Mouse (Mus musculus): Measurements from ENCODE around the gene Iffo2. TPM values are rescaled to one million over a fixed set of nuclear protein-coding genes. Genes with fewer than 3 reads are reported as not detected.

The Iffo2 gene
- total RNA-seq, 2 experiments from 2014 or later = 15.7 to 17.5 TPM

DNA sequence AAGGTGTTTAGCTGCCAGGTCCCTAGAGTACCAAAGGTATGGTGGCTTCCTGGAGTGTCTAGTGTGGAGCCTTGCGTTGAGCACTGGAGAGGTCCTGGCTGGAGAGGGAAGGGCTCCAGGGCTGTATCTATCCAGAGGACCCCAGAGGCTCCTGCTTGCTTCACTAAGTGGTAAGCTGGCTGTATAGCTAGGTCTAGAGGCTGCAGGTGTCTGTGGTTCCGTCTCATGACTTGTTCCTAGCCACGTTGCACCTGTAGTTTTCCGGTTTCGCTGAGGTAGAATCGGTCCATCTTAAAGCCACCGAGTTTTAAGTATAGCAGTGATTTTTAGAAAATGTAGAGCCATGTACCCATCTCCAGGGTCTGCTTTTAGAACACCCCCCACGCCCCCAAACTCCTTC, 48.0 kb downstream of the Iffo2 start:
- TF ChIP-seq CTCF (conservative IDR thresholded peaks at IDR 0.05) = no peak

DNA sequence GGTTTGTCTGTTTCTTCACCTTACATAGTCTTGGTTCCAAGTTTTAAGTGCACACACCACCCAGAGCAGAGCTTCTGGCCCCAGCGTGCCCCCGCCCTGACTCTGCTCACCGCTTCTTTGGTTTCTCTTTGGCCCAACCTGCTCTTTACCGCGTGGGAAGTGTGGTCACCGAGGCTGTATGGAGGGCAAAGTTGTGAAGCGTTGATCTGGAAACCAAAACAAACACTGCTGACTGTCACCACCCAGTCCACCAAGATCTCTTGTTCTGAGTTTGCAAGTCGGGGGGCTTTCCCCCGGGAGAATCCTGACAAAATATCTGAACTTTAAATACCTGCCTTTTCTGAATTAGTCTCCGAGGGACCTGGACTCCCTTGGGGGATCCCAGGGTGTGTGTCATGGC, 48.7 kb downstream of the Iffo2 start:
- no peak for DNase-seq (ENCODE audit: low spot score in 2 of 2)
- Histone ChIP-seq H3K27ac (no peak overlapping the region), H3K4me3 (no peak overlapping the region)
- no peak for TF ChIP-seq CTCF (conservative IDR thresholded peaks at IDR 0.05)

More for the DNA sequence above, 48.0 kb downstream of the Iffo2 start:
- no peak for DNase-seq (ENCODE audit: low spot score in 2 of 2)
- no peak overlapping the region for H3K4me3 ChIP-seq
- no peak overlapping the region for H3K27ac ChIP-seq

DNA sequence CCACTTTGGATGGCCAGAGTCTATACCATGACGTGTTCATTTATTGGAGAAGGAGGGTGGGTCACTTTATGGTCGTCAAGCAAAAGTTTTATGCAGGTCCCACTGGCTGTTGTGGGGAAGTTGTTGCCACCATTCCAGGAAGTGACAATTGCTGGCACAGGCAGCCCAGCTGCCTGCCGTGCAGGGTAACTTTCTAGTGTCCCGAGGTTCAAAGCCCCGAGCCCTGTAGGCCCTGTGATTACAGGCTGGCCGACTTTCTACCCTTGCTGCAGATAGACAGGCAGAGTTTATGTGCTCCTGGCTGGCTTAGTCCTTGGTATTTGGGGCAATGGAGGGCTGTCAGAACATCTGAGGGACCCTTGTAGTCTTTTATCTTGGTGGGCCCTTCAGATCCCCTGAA, 49.1 kb downstream of the Iffo2 start:
- TF ChIP-seq CTCF (conservative IDR thresholded peaks at IDR 0.05) = no peak
- Histone ChIP-seq H3K27ac (no peak overlapping the region), H3K4me3 (no peak overlapping the region)

DNA sequence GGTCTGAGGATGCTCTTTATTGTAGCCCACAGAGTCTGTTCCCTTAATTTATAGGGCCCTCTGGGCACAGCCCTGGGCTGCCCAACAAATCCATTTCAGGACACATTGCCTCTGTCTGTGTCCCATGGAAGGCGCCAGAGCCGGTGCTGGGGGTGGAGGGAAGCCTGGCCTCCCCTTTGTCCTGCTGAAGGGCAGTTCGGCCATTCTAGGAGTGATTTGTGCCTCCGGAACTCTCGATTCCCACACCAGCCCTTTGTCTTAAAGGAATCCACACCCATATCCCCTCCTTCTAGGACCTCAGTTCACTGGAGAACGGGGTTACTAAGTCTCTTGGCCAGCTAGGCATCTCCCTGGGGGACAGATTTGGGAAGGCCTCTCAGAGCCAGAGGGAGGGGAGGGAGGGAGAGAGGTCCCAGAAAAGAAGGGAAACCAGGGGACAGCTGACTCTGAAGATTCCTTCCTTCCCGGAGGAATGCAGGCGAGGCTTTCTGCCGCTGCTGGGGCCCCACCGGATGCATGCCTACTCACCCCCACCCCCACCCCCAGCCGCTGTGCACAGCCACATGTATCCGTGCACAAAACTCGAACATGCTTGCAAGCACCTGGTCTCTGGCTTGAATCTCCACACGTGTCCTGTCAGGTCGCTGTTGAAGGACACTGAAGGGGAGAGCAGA, 50.5 kb downstream of the Iffo2 start:
- H3K4me3 ChIP-seq = peak overlapping the region; percentile 33
- H3K27ac ChIP-seq = peak overlapping the region; percentile 52
- no peak for TF ChIP-seq CTCF (conservative IDR thresholded peaks at IDR 0.05)
- no peak for DNase-seq (ENCODE audit: low spot score in 2 of 2)

More for the DNA sequence above, 49.1 kb downstream of the Iffo2 start:
- no peak for DNase-seq (ENCODE audit: low spot score in 2 of 2)

DNA sequence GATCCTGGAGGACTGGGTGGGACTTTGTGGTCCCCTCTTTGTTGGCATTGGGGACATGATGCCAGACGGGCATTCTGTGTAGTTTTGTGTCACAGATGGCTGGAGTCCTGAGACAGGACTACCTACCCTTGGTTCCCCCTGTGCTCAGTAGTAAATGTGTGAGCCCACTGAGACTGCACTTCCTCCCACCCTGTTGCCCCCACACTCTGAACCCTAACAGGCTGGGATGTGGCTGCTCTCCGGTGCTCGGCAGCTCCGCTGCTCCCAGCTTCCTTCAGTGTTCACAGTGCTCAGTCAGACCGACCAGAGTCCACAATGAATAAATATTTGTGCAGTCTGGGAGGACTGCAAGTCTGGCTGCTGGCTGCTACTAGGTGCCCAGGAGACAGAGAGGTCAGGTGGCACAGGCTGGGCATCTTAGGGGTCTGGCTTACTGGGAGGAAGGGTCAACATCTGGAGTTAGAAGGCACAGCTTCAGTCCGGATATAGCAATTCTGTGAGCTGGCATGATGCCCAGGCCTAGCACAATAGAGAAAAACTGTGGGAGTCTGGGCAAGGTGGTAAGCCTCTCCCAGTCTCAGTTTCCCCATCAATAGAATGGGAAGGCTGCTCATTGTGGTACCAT, 51.2 kb downstream of the Iffo2 start:
- DNase-seq (ENCODE audit: low spot score in 2 of 2) = no peak
- no peak for TF ChIP-seq CTCF (conservative IDR thresholded peaks at IDR 0.05)
- Histone ChIP-seq H3K4me3 (peak overlapping the region; percentile 6; the same call in 1 of the 2 replicates), H3K27ac (peak overlapping the region; percentile 52; the same call in 1 of the 2 replicates)

DNA sequence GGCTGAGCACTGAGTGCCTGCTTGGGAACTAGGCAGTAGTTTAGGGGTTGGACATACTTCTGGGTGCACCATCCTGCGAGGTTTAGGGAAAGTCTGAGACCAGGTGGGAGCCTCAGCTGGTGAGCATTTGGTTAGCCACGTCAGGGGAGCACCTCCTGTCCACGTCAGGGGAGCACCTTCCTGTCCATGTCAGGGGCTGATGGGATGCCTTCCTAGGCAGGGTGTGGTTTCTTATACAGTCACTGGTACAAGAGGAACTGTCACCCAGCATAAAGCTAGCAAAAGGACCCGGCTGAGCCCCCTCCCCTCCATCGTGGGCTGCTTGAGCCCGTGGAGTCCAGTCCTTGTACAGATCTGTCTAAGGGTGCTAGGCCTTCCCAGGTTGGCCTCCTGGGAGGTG, 52.0 kb downstream of the Iffo2 start:
- TF ChIP-seq CTCF (conservative IDR thresholded peaks at IDR 0.05) = no peak
- DNase-seq (ENCODE audit: low spot score in 2 of 2) = no peak
- no peak overlapping the region for H3K27ac ChIP-seq
- H3K4me3 ChIP-seq = no peak overlapping the region

DNA sequence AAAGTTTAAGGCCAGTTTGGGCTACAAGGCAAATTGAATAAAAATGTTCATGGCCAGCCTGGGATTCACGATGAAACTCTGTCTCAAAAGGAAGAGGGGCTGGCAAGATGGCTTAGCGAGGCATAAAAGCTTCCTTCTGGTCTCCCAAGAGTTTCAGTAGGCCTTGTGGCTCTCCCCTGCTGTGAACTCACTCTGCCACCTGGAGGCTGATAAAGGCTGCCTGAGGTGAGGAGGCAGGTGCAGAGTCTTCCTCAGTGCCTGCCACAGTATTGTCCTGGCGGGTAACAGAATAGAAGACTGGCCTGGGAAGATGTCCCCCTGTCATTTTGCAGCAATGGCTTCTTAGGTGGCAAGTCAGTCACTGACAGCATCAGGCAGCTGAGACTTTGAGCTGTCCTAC, 52.6 kb downstream of the Iffo2 start:
- DNase-seq (ENCODE audit: low spot score in 2 of 2) = no peak
- no peak overlapping the region for H3K27ac ChIP-seq
- no peak overlapping the region for H3K4me3 ChIP-seq
- TF ChIP-seq CTCF (conservative IDR thresholded peaks at IDR 0.05) = no peak

DNA sequence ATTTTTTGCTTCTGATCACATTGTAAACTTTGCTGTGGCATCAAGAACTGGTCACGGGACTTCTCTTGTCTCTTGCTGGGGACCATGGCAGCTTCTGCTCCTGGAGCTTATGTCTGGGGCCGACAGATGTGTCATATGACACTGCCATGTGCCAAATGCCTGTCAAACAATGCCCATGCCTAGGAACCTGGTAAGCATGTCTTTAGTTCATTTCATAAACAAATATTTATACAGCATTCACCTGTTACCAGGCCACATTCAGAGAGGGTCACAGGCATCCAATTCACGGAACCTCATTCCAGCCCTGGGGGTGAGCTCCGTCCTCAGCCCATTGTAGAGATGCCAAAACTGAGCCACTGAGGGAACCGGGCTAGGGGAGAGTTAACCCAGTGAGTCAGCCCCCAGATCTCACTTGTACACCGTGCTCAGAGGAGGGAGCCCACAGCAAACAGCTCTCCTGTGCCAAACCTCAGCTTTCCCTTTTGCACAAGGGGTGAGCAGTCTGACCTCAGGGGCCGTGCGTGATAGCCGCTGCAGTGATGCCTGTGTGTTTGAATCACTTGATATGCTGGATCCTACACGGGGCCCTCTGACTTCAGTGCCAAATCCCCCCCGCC, 53.4 kb downstream of the Iffo2 start:
- Histone ChIP-seq H3K4me3 (no peak overlapping the region), H3K27ac (no peak overlapping the region)
- no peak for TF ChIP-seq CTCF (conservative IDR thresholded peaks at IDR 0.05)
- DNase-seq (ENCODE audit: low spot score in 2 of 2) = no peak

DNA sequence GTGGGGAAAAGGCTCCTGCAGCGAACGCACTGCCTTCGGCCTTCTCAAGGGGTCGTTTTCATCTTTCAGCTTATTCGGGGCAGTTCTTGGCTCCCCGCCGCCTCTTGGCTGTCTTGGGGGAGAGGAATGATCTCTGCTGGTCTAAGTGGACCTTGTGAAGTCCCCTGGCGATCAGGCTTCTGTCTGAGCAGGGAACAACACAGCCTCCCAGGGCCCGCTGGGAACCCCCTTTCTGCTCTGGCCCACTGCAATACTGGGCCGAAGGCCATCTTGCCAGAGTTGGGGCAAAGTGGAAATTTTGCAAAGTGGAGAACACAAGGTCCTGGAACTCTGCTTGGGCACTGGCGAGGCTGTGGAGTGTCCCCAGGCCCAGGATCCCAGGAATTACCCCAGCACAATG, 54.4 kb downstream of the Iffo2 start:
- H3K27ac ChIP-seq = no peak overlapping the region
- no peak for TF ChIP-seq CTCF (conservative IDR thresholded peaks at IDR 0.05)
- no peak overlapping the region for H3K4me3 ChIP-seq
- DNase-seq (ENCODE audit: low spot score in 2 of 2) = no peak

DNA sequence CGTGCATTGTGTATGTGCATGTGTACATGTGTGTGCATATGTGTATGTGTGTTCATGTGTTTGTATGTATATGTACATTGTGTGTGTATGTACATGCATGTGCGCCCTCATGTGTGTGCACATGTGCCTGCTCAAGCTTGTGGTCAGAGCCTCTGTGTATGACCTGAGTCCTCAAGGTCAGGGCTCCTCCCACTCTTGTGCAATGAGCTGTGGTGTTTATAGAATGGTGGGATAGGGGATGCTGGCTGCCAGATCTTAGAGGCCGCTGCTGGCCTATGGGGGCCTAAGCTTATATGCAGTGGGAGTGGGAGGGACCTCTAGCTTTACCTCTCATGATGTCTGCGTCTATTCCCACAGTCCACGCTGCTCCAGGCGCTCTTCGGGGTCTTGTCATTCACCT, 55.4 kb downstream of the Iffo2 start:
- DNase-seq (ENCODE audit: low spot score in 2 of 2) = no peak
- no peak for TF ChIP-seq CTCF (conservative IDR thresholded peaks at IDR 0.05)
- no peak overlapping the region for H3K27ac ChIP-seq
- H3K4me3 ChIP-seq = no peak overlapping the region

DNA sequence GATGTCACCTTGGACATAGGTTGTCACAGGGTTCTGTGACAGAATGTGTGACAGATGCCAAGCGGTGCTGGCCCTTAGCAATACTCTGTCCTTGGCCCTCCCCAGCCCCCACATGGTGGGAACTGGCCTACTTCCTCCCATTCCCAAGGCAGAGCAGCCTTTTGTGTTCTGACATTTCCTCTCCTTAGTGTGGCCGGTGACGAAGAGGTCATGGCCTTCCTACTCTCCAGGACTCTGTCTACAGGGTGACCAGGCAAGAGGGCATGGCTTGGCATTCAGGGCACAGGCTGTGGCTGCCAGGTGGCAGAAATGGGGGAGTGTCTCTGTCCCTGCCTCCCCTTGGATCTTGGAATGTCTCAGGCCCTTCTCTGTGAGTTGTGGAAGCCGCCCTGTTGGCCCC, 57.0 kb downstream of the Iffo2 start:
- TF ChIP-seq CTCF (conservative IDR thresholded peaks at IDR 0.05) = no peak
- peak overlapping the region; percentile 32; the same call in 1 of the 2 replicates for H3K27ac ChIP-seq
- no peak overlapping the region for H3K4me3 ChIP-seq
- no peak for DNase-seq (ENCODE audit: low spot score in 2 of 2)

DNA sequence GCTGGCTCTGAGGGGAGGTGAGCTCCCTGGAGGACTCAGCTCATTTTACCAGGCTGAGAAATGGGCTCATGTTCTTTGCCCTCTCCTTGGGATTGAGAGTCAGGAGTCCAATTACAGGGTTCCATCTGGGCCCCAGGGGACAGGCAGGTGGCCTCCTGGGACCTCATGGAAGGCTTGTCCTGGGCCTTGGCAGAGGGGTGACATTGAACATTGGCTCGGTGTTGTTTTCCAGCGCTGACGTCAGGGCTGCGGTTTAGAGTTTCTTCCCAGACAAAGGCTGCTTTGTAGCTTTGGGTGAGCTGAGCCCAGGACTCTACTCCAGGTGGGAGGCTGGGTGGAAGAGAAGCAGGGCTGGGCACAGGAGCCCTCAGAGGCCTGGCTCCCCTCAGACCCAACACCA, 57.4 kb downstream of the Iffo2 start:
- DNase-seq (ENCODE audit: low spot score in 2 of 2) = no peak
- no peak for TF ChIP-seq CTCF (conservative IDR thresholded peaks at IDR 0.05)
- Histone ChIP-seq H3K4me3 (no peak overlapping the region), H3K27ac (peak overlapping the region; percentile 32; the same call in 1 of the 2 replicates)

DNA sequence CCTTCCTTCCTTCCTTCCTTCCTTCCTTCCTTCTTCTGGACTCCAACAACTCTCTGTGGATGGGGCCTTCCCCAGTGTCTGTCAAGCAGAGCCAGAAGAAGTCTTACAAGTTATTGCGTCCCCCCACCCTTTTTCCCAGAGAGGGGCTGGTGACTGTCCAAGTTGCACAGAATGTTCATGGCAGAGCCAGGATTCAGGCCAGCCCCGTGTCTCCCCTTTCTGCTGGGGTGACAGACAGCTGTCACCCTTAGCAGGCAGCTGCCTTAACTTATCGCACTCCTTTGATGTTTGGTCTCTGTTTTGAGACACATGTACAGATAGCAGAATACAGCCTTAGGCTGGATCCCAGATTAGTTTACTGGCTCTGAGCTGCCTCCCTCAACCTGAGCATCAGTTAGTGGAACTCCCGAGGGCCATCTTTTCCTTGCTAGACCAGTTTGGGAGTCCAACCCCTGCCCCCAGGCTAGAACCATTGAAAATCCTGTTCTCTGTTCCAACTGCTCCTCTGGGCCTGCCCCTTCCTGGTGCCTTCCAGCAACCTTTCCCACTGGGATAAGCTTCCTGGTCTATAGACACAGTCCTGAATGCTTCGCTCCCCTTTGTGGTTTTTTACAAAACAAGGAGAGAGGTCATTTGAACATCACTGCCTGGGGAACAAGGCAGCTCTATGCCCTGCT, 59.1 kb downstream of the Iffo2 start:
- no peak for TF ChIP-seq CTCF (conservative IDR thresholded peaks at IDR 0.05)
- no peak overlapping the region for H3K27ac ChIP-seq
- no peak for DNase-seq (ENCODE audit: low spot score in 2 of 2)
- no peak overlapping the region for H3K4me3 ChIP-seq

Data from layer of hippocampus, adult 2 months (tissue).